Mouse (Mus musculus) liver, adult 2 months (tissue): ENCODE measurements around the gene Fam129a. TPM values are rescaled to one million over a fixed set of nuclear protein-coding genes. Genes with fewer than 3 reads are reported as not detected.

ENCODE experiments used
- DNase-seq: peaks from one replicate; pipeline ENCODE4 v3.0.0-alpha.2; 2011; ENCODE audit warnings: low read depth, low spot score; ENCODE audit errors: extremely low read depth
- H3K27ac ChIP-seq: fragments of 200-500 bp; replicated peaks from 2 replicates; pipeline ENCODE4 v1.5.1; 2012; ENCODE audit warnings: low read depth, mild to moderate bottlenecking, control low read depth, inconsistent platforms, low read length; ENCODE audit not compliant: insufficient read depth
- H3K27me3 ChIP-seq: fragments of 200-500 bp; 2 replicates; pipeline ENCODE4 v1.6.1; 2012; ENCODE audit warnings: mild to moderate bottlenecking, moderate library complexity, low read length, inconsistent platforms; ENCODE audit not compliant: control insufficient read depth, insufficient read depth
- H3K36me3 ChIP-seq: fragments of 200-500 bp; 2 replicates; pipeline ENCODE4 v1.6.1; 2012; ENCODE audit warnings: low read length, inconsistent platforms; ENCODE audit not compliant: control insufficient read depth, insufficient read depth
- H3K4me1 ChIP-seq: fragments of 200-500 bp; 2 replicates; pipeline ENCODE4 v1.6.1; 2011; ENCODE audit warnings: low read length; ENCODE audit not compliant: control insufficient read depth, insufficient read depth
- H3K4me3 ChIP-seq: fragments of 200-500 bp; 2 replicates; pipeline ENCODE4 v1.5.1; 2011; ENCODE audit warnings: low read depth, mild to moderate bottlenecking, control low read depth, low read length, moderate library complexity; ENCODE audit not compliant: insufficient read depth
- H3K79me2 ChIP-seq: fragments of 200-500 bp; 2 replicates; pipeline ENCODE4 v1.6.1; 2012; ENCODE audit warnings: inconsistent platforms, mild to moderate bottlenecking, low read length, moderate library complexity; ENCODE audit not compliant: control insufficient read depth, insufficient read depth
- H3K9ac ChIP-seq: fragments of 200-500 bp; 2 replicates; pipeline ENCODE4 v1.6.1; 2012; ENCODE audit warnings: low read depth, mild to moderate bottlenecking, control low read depth, inconsistent platforms, low read length
- CTCF ChIP-seq: fragments of 200-500 bp; IDR thresholded peaks from 2 replicates; pipeline ENCODE4 v1.5.1; 2011; ENCODE audit warnings: low read depth, low read length, control low read depth
- POLR2A ChIP-seq: fragments of 200-500 bp; IDR thresholded peaks from 2 replicates; pipeline ENCODE4 v1.6.1; 2011; ENCODE audit warnings: low read length, control low read depth; ENCODE audit not compliant: insufficient read depth; ENCODE audit errors: extremely low read depth
- WGBS: fragments of 180-500 bp; shearing (Covaris S2); methylation state at CpG from one replicate; pipeline ENCODE4 v1.1.7; 2018; 5-methylcytosine and 5-hydroxymethylcytosine counted together
- polyA plus RNA-seq: library from polyadenylated mRNA; depleted of rRNA; stranded (reverse); fragments of >200 nt; gene quantifications from 2 replicates; pipeline ENCODE4 v1.2.3, GENCODE M21; 2012
- total RNA-seq: library from RNA; depleted of rRNA; stranded (reverse); fragments of >200 nt; gene quantifications from 2 replicates; pipeline ENCODE4 v1.2.3, GENCODE M21; 2014

Fam129a gene
- total and polyA plus RNA-seq, 2 experiments, result 0.61 to 3.1 TPM

DNA sequence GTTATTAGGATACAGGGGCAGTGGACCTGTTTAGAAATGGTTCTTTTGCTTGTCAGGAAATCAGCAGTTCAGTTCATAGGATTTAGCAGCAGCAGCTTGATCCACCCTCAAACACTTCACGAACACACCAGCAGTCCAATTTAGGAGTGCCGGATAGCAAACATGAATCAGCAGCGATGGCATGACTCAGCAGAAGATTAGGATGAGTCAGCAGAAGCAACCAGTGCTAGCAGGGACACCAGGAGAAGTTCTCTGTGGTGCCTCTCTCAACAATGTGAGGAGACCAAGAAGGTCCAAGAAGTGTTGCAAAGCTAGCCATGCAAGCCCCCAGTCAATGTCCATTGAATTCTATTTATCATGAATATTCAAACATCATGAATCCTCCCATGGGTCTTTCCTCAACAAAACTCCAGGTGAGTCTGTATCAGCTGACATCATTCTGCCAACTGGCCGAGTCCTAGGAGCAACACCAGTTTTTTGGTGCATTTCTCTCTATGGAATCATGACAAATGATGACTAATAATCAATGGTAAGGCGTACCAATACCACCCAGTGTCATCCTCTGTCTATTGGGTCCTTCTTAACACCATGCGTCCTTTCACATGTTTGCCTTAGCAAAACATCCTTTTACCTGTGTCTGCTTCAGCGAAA is 45.7 kb downstream of the Fam129a start:
- WGBS, result 95% methylated on average over 7 of the region's 7 CpGs
- no peak for TF ChIP-seq POLR2A
- TF ChIP-seq CTCF, result no peak
- no peak overlapping the region for H3K4me3 ChIP-seq
- no peak overlapping the region for H3K27ac ChIP-seq
- H3K9ac ChIP-seq, result no peak overlapping the region
- no peaks in the 10 kb centered on the region; the same call in 1 of the 2 replicates for H3K4me1 ChIP-seq
- no peaks in the 10 kb centered on the region for H3K79me2 ChIP-seq
- no peaks in the 10 kb centered on the region for H3K27me3 ChIP-seq
- no peak for DNase-seq
- no peaks in the 10 kb centered on the region for H3K36me3 ChIP-seq

DNA sequence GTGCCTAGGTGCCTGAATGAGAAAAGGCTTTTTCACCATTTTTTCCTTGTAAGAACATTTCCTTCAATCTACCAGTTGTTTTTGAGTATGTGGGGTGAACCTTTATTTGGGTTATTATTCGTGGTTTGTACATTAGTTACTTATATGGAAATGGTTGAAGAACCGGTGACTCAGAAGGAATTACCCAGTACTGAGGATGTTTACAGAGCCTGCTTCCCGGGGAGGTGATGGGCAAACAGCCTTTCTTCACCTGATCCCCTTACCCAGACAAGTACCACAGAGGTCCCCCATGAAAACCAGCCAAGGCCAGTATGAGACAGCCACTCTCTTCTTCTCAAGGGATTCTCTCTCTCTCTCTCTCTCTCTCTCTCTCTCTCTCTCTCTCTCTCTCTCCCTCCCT is 47.3 kb downstream of the Fam129a start:
- no peaks in the 10 kb centered on the region for H3K27me3 ChIP-seq
- H3K9ac ChIP-seq, result no peak overlapping the region
- DNase-seq, result no peak
- 68% methylated on average over 3 of the region's 3 CpGs for WGBS
- no peaks in the 10 kb centered on the region for H3K36me3 ChIP-seq
- no peak overlapping the region for H3K27ac ChIP-seq
- TF ChIP-seq CTCF, result no peak
- TF ChIP-seq POLR2A, result no peak
- no peaks in the 10 kb centered on the region; the same call in 1 of the 2 replicates for H3K4me1 ChIP-seq
- no peak overlapping the region for H3K4me3 ChIP-seq
- no peaks in the 10 kb centered on the region for H3K79me2 ChIP-seq

DNA sequence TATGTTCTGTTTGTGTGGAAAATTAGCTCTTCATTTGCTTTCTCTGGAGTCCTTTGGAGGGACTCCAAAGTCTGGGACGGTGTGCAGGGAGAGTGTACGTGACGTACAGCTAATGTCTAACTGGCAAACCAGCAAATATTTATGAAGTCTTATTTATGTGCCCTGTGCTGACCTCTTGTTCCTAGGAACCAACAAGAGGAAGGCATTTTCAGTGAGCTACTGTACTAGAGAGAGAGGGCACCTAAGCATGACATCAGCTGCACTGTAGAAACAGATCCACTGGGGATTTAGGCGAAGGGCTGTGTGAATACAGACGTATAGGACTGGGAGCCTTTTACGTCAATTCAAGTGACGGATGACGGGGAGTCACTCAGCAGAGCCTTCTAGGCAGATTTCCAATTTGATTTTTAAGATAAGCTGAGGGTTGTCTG is 48.3 kb downstream of the Fam129a start:
- Histone ChIP-seq H3K4me1 (no peaks in the 10 kb centered on the region; the same call in 1 of the 2 replicates), H3K27me3 (no peaks in the 10 kb centered on the region), H3K27ac (no peak overlapping the region), H3K4me3 (no peak overlapping the region), H3K9ac (no peak overlapping the region), H3K79me2 (no peaks in the 10 kb centered on the region), H3K36me3 (no peaks in the 10 kb centered on the region)
- DNase-seq, result no peak
- TF ChIP-seq POLR2A, result no peak
- no peak for TF ChIP-seq CTCF
- 50% methylated on average over 8 of the region's 8 CpGs for WGBS

DNA sequence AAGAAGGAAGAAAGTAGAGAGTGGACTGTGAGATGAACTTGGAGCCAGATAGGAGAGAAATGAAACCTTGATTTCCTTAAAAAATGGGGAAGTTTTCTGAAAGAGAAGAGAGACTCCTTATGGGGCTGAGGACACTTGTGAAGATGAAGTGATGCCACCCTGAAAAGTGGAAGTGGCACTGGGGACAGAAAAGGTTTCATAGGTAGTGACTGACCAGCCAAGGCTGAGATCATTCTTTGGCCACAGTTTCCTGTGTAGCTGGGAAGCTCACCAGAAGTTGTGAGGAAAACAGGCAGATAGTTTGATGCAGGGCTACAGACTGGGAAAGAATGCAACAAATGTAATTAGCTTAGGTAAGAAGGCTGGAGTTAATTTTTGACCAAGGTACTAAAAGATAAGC is 49.7 kb downstream of the Fam129a start:
- Histone ChIP-seq H3K4me1 (no peaks in the 10 kb centered on the region), H3K9ac (no peak overlapping the region), H3K36me3 (no peaks in the 10 kb centered on the region), H3K27me3 (no peaks in the 10 kb centered on the region), H3K27ac (no peak overlapping the region), H3K79me2 (no peaks in the 10 kb centered on the region), H3K4me3 (no peak overlapping the region)
- TF ChIP-seq CTCF (no peak), POLR2A (no peak)
- DNase-seq, result peak; percentile 41

DNA sequence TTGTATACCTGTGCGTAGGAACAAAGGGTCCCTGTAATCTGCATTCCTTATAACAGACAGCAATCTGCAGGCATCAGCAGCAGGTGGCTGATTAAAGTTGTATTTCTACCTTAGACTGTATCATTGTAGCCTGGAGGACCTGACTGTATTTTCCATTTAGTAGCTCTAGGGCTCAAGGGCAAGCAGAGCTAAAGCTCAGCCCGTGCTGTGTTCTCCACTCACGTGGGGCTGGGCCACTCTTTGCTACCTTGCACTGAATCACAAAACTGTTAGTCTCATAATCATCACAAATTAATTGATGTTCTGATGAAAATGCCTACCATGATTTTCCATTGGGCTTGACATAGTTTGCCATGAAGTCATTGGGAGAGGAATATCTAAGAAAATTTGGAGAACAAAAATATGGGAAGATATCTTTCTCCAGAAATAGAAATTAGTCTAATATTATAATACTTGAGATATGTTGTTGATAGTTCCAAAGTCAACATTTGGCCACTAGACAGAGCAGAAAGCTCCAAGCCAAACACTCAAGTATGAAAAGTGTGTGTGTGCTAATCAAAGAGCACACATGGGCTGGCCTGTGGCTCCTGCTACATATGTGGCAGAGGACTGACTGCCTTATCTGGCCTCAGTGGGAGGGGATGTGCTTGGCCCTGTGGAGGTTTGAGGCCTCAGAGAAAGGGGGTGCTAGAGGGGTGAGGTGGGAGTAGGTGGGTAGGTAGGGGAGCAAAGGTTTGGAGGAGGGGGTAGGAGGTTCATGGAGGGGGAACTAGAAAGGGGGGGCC is 53.6 kb downstream of the Fam129a start:
- Histone ChIP-seq H3K9ac (no peak overlapping the region), H3K4me3 (no peak overlapping the region), H3K27me3 (no peaks in the 10 kb centered on the region), H3K79me2 (no peaks in the 10 kb centered on the region), H3K4me1 (no peaks in the 10 kb centered on the region), H3K36me3 (no peaks in the 10 kb centered on the region), H3K27ac (no peak overlapping the region)
- WGBS, result 91% methylated on average over 3 of the region's 3 CpGs
- DNase-seq, result no peak
- TF ChIP-seq CTCF, result no peak
- no peak for TF ChIP-seq POLR2A

DNA sequence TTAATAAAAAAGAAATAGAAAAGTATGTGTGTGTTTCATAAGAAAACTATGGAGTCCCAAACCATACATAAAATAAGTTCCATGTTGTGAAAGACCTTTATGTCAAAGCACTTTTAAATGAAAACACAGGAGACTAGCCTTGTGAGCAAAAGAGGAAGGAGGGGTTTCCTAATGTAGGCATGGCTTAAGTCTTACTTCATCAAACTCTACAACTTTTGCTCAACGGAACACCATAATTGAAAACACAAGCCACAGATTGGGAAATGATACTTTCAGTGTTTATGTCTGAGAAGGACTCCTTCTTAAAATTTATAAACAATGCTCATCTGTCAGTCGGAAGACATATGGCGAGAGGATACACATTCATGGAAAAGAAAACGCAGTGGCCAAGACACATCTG is 54.3 kb downstream of the Fam129a start:
- H3K4me1 ChIP-seq, result no peaks in the 10 kb centered on the region
- no peaks in the 10 kb centered on the region for H3K36me3 ChIP-seq
- no peak for TF ChIP-seq CTCF
- TF ChIP-seq POLR2A, result no peak
- H3K4me3 ChIP-seq, result no peak overlapping the region
- WGBS, result 85% methylated on average over 4 of the region's 4 CpGs
- H3K27ac ChIP-seq, result no peak overlapping the region
- H3K27me3 ChIP-seq, result no peaks in the 10 kb centered on the region
- H3K79me2 ChIP-seq, result no peaks in the 10 kb centered on the region
- H3K9ac ChIP-seq, result no peak overlapping the region
- peak; percentile 32 for DNase-seq
